Mouse (Mus musculus) spleen, adult 12 weeks (tissue): Measurements from ENCODE around the gene Abcd3.

ENCODE experiments used
- DNase-seq: peaks from one replicate; pipeline ENCODE4 v3.0.0; 2022; ENCODE audit warnings: low spot score

Gene Abcd3

GRCm38 (mm10) chr3:121710894-121711531 is 104.1 kb downstream of the Abcd3 start:
- no peak for DNase-seq
